Comparison of ENCODE assay signal across 1 mouse cellular context in genomic region chr5:135118589-135119081, GRCm38 (mm10).
TF ChIP-seq lines count a peak whose summit lies in the region.

No protein-coding gene starts in this region.

TF ChIP-seq in myocyte, 11 proteins besides CTCF, POLR2A, EP300 and RAD21:
- no peak for TF ChIP-seq E2F4 (IDR thresholded peaks at IDR 0.05; ENCODE audit: insufficient read depth)
- no peak for TF ChIP-seq TCF3 (IDR thresholded peaks at IDR 0.05; ENCODE audit: insufficient read length, low read depth)
- no peak for TF ChIP-seq TCF12 (IDR thresholded peaks at IDR 0.05; ENCODE audit: insufficient read depth, poor library complexity, severe bottlenecking)
